In genomic region chr17:26877927-26878326, GRCm38 (mm10) we compare ENCODE assay signal across 31 mouse cellular contexts. TPM values are rescaled to one million over a fixed set of nuclear protein-coding genes. Genes with fewer than 3 reads are reported as not detected.
"Had no signal": no experiment of that assay in that cellular context is flagged by ENCODE, and none has a peak within 500 bp of the region (broad histone marks: within the 10 kb centered on the region; RNA-seq: fewer than 3 reads in every experiment).

No protein-coding gene starts in this region.

- H3K9me3 ChIP-seq: kidney, embryonic 15.5 days; liver, embryonic 13.5 days; midbrain, embryonic 10.5 days; neural tube, embryonic 13.5 days; stomach, embryonic 15.5 days had no signal

- H3K4me1 ChIP-seq: kidney, embryonic 15.5 days; midbrain, embryonic 10.5 days; midbrain, embryonic 13.5 days; neural tube, embryonic 13.5 days; stomach, embryonic 15.5 days had no signal

- H3K27me3 ChIP-seq: liver, embryonic 13.5 days; midbrain, embryonic 13.5 days; neural tube, embryonic 13.5 days; stomach, embryonic 15.5 days had no signal

- H3K4me3 ChIP-seq: kidney, embryonic 15.5 days; left cerebral cortex, adult 2 months; liver, embryonic 13.5 days; megakaryocyte, embryonic 14.5 days; midbrain, embryonic 10.5 days; midbrain, embryonic 13.5 days; myocyte; neural tube, embryonic 13.5 days; stomach, embryonic 15.5 days had no signal

- ATAC-seq: midbrain, embryonic 13.5 days; midbrain, embryonic 16.5 days had no signal

- H3K9ac ChIP-seq: kidney, embryonic 15.5 days; liver, embryonic 13.5 days; midbrain, embryonic 13.5 days; neural tube, embryonic 13.5 days; stomach, embryonic 15.5 days had no signal

- DNase-seq: kidney, adult 8-10 months; kidney, postnatal 10 days; kidney, postnatal 36 days; layer of hippocampus, postnatal 36 days; liver, embryonic 13.5 days; lung, postnatal 14 days; retina, postnatal 1 day; right cerebral cortex, postnatal 25 days; spleen, adult 18-20 months; thymus, adult 18-20 months; thymus, postnatal 36 days had no signal

- H3K4me2 ChIP-seq: kidney, embryonic 15.5 days; liver, embryonic 13.5 days; midbrain, embryonic 13.5 days; neural tube, embryonic 13.5 days; stomach, embryonic 15.5 days had no signal

- H3K27ac ChIP-seq: kidney, embryonic 15.5 days; left cerebral cortex, adult 2 months; liver, embryonic 13.5 days; midbrain, embryonic 10.5 days; midbrain, embryonic 13.5 days; neural tube, embryonic 13.5 days; stomach, embryonic 15.5 days had no signal

- H3K36me3 ChIP-seq: kidney, embryonic 15.5 days; midbrain, embryonic 10.5 days; midbrain, embryonic 13.5 days; neural tube, embryonic 13.5 days; stomach, embryonic 15.5 days had no signal

RNA-seq across cellular contexts. Expression of gene Nkx2-5, which starts 33.1 kb away (rescaled TPM):
- total RNA-seq: layer of hippocampus, adult 8-10 months; layer of hippocampus, postnatal 10 days; layer of hippocampus, postnatal 36 days; left cerebral cortex, adult 2 months; left cerebral cortex, postnatal 10 days; left cerebral cortex, postnatal 36 days; liver, adult 2 months; monocyte, adult 5-6 weeks; neutrophil, adult 5-6 weeks had no signal
- polyA plus RNA-seq: kidney, embryonic 15.5 days; limb, embryonic 11.5 days; liver, adult 2 months; liver, embryonic 13.5 days; liver, embryonic 16.5 days; midbrain, embryonic 10.5 days; midbrain, embryonic 13.5 days; midbrain, embryonic 16.5 days; testis, adult 2 months; urinary bladder, adult 2 months had no signal
